Mouse (Mus musculus) left cerebral cortex, postnatal 25 days (tissue): ENCODE measurements at regions not wholly inside any gene's neighbourhood (a gene's known extent, or its start where the extent isn't known, plus 50 kb on each side); places are given as distances from the start of the nearest gene placed in this dataset.

Experiments used
- DNase-seq, 2 experiments: peaks; one replicate each; pipeline ENCODE4 v3.0.0; 2022; ENCODE audit warnings: low spot score in 2 of 2, mixed read lengths in 1 of 2
- intact Hi-C: fragments of 180-260 bp; cut with DNase I; formaldehyde crosslinking; loops from one replicate; pipeline ENCODE4 v1.15.1; 2025

DNA sequence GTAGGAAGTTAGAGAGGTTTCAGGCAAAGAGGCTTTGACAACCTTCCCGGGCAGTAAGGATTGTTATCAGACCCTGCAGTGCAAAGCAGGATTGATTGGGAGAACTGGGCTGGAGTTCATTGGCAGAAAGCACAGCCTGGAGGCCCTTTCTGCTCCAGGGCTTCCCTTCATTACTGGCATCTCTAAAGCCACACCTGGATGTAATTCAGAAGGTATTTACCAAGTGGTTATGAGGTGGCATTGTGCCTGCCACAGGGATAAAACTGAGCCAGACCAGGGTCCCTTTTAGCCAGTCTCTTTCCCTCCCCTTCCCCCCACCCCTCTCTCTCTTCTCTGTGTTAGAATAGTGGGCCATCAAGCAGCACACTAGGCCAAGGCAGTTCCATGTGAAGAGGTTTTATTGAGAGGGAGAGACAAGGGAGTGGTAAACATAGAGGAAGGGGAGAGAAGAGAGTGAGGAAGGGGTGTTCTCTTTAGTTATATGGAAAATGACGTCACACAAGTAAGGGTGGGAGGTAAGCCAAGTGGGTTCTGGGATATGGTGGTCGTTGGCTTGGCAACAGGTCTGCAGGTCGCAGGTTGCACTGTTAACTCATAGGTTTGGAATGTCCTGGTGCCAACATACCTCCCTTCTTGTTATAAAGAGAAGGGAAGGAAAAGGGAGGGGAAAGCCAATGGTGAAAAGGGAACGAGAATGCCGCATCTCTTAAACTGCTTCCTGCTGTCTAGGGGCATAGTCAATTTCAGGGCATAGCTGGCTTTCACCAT, 99.4 kb downstream of the Tmem17 start:
- intact Hi-C loops: no loop called here

GRCm38 (mm10) chr11:22613500-22613899, 101.6 kb downstream of the Tmem17 start:
- intact Hi-C loops: no loop called here
- DNase-seq: no peak

More for the DNA sequence above, 99.4 kb downstream of the Tmem17 start:
- DNase-seq: no peak

DNA sequence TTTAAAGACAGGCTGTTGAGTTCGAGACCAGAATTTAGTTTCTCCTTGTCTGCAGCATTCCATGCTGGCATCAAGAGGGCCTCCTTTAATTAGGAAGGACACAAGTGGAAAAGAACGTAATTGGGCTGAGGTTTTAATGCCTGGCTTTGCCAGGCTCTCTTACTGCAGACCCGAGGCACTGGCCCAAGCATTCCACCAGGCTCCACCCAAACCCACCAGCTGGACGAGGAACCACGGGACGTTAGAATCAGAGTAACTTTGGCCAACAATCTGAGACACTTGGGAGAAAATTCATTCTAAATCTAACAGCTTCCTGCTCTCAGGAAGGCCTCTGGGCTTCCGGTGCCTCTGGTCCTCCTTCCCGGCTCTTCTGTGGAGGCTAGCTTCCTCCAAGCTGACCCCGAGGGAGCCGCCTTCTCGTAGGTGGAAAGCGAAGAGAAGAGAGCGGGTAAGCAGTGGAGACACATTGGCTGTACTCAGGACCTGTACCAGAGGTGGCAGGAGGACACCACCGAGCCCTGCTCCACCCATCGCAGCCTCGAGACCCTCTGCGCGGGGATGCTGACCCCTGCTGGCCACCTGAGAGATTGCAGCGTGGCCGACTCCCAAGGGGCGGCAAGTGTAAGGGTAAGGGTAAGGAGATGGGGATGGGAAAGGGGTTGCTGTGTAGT, 105.5 kb downstream of the Tmem17 start:
- peak; percentile 83 for DNase-seq
- intact Hi-C loops: loop anchor here (1.0 to 5.0 kb wide), 4 partner anchors 55 to 392 kb away; partner anchors contain the start of gene Tmem17

GRCm38 (mm10) chr11:22620912-22621705, 109.2 kb downstream of the Tmem17 start:
- DNase-seq: no peak

DNA sequence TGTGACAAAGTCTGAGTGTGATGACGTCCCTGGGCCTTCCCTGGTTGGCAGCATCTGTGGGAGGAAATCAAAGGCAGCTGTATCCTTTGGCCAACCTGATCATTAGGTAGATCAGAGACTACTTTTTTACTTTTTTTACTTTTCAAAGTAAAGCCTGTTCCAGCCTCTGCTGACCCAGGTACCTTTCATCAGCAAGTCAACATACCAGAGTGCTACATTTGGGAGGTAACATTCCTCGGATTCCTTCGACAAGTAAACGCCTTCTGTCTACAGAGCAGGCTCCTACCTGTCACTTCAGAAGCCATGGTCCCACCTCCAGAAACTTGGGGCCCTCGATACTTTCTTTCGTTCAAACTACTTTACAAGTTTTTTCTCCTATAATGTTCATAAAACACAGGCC, 110.0 kb downstream of the Tmem17 start:
- intact Hi-C loops: no loop called here
- no peak for DNase-seq

More at GRCm38 (mm10) chr11:22620912-22621705, 109.2 kb downstream of the Tmem17 start:
- intact Hi-C loops: no loop called here

DNA sequence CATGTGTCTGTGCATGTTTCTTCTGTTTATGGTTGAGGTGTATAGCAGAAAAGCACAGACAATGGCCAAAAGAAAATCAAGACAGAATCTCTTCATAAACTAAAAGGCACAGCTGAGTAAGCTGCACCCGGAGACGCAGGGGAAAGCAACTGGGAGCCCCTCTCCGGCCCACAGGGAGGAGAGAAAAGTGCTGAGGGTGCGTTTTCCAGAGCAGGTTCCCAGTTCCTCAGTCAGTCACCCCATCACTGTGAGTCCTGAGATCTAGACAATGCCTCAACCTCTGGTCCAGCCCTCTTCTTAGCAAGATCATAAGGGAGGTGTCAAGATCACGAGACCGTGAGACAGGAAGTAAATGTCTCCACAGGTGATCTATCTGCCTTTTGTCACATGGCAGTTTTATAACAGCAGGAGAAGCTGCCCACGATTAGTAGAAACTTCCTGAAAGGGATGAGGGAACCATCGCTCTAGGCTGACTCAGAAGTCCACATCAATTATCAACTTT, 110.7 kb downstream of the Tmem17 start:
- intact Hi-C loops: no loop called here
- DNase-seq: no peak

- no peak for DNase-seq
- intact Hi-C loops: no loop called here
These were observed 114.5 kb downstream of the Tmem17 start for GRCm38 (mm10) chr11:22626407-22626806.

- no peak for DNase-seq
- intact Hi-C loops: no loop called here
These were observed 116.6 kb downstream of the Tmem17 start for GRCm38 (mm10) chr11:22628497-22628896.

- no peak for DNase-seq
- intact Hi-C loops: no loop called here
These were observed 117.1 kb downstream of the Tmem17 start for GRCm38 (mm10) chr11:22628979-22629378.

DNA sequence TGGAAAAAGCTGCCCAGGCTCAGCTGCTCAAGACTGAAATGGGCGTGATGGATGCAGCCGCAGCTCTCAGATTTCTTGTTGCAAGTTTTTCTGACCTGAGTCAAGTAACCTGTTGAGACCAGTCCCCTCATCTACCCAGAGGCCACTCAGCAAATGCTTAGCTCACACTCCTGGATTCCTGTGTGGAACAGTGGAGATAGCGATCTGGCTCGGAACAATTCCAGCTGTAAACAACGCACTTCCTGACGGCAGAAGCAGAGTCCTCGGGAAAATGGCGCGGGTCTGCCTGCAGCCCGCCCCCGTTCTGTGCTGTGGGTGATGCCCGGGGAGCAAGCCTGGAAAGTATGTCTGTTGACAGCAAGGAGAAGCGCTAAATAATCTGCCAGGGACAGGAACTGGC, 117.7 kb downstream of the Tmem17 start:
- DNase-seq: no peak
- intact Hi-C loops: no loop called here

DNA sequence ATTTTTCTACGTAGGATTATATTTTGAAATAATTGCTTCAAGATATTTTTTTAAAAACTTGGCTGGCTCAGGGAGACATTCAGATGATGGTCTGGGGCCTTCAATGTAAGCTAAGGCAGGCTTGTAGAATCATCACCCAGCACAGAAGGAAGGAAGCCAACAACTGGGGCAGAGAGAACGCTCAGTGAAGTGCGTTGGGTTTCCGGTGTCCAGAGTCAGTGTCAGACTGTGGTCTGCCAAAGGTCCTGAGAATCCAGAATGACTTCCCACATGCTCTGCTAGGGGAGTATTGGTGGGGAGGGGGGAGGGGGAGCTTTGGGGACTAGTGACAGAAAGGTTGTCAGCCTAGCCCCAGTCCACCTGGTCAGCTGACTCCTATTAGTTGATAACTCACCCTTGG, 118.1 kb downstream of the Tmem17 start:
- DNase-seq: no peak
- intact Hi-C loops: loop anchor here (2.0 to 5.0 kb wide), 4 partner anchors 227 to 642 kb away; partner anchors contain the start of gene Xpo1

GRCm38 (mm10) chr11:22630982-22631381, 119.1 kb downstream of the Tmem17 start:
- DNase-seq: no peak
- intact Hi-C loops: loop anchor here (2.0 to 5.0 kb wide), 4 partner anchors 226 to 641 kb away; partner anchors contain the start of gene Xpo1

DNA sequence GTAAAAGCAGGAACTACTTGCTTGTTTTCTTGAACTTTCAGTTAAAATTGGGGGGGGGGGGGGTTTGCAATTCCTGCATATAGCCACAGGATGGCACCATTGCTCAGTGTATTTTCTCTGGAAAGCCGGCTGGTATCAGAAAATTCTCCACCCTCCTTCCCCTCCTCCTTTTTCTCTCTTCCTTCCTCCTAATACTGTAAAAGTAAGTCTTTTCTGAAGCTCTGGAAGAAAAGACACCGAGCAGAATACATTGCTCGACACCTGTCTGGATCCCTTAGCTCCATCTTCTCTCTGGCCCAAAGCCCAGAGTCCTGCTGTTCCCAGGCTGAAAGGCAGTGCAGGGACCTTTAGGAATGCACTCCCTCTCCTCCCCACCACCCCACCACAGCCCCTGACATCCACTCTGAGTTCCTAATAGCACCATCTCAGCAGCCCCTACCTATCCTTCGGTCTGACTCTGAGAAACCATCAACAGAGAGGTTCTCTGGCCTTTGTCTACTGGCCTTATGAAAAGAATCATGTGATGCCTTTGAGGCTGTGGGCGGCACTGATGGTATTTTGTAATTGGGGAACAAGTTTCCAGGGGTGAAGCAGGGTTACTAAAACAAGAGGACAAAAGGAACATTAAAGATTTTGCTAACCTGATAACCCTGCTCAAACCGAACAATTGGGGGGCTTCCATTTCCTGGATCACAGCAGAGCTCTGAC, 119.9 kb downstream of the Tmem17 start:
- intact Hi-C loops: loop anchor here (2.0 to 5.0 kb wide), 4 partner anchors 226 to 641 kb away; partner anchors contain the start of gene Xpo1
- DNase-seq: no peak

GRCm38 (mm10) chr11:22632314-22632700, 120.4 kb downstream of the Tmem17 start:
- DNase-seq: no peak
- intact Hi-C loops: loop anchor here (5.0 kb wide), 3 partner anchors 225 to 640 kb away; partner anchors contain the start of gene Xpo1

DNA sequence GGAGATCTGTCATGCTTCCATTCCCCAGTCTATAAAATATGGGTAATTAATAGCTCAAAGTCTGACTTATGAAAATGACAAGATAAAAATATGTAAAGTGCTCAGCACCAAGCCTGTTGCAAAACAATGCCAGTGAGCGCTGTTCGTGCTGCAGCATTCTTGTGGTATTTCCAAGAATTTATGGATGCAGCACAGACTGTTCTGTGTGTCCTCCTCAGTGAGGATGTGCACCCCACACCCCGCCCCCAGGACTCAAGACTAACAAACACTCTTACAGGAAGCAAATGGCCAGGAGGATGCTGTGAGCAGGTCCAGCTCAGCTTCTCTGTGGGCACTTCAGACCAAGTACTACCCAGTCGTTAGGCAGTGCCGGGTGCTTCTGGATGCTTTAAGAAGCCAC, 121.1 kb downstream of the Tmem17 start:
- DNase-seq: peak; percentile 23 to 45
- intact Hi-C loops: loop anchor here (5.0 kb wide), 3 partner anchors 224 to 639 kb away; partner anchors contain the start of gene Xpo1

GRCm38 (mm10) chr11:22633961-22634360, 122.1 kb downstream of the Tmem17 start:
- intact Hi-C loops: loop anchor here (5.0 kb wide), 3 partner anchors 223 to 638 kb away; partner anchors contain the start of gene Xpo1
- no peak for DNase-seq

DNA sequence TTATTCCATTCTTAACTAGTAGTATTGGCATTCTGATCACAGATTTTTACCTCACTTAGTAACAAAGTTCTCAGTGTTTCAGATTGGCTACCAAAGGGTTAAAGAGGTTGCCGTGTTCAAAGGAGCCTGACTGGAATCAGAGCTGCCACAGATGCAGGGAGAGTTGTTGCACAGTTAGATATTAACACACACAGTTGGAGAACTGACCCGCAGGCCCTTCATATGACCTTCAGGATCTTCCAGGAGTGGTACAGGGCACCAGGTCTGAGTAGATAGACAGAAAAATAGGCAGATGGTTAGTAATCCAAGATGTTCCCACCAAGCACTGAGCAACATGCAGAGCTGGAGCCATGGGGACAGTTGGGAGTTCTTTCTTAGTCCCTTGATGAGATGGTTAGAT, 123.1 kb downstream of the Tmem17 start:
- intact Hi-C loops: no loop called here
- DNase-seq: no peak

GRCm38 (mm10) chr11:22636321-22636720, 124.4 kb downstream of the Tmem17 start:
- intact Hi-C loops: no loop called here
- DNase-seq: no peak
